Mouse (Mus musculus) lung, postnatal 0 days (tissue): ENCODE results near the gene Clca4a. TPM values are rescaled to one million over a fixed set of nuclear protein-coding genes. Genes with fewer than 3 reads are reported as not detected.
"Not testable (repeated sequence)": the region's sequence is repeated elsewhere in the genome, so short reads cannot be mapped to it uniquely, and the experiment has no call there.

Experiments used
- ATAC-seq: fragments of 200-750 bp; cut with Nextera tagmentation; 2 replicates; pipeline ENCODE4 v1.8.0; 2017; ENCODE audit warnings: moderate library complexity
- DNase-seq: peaks from one replicate; pipeline ENCODE4 v3.0.0-alpha.2; 2016; ENCODE audit warnings: low spot score
- H3K27ac ChIP-seq: fragments of 300-500 bp; sonication (generic); 2 replicates; pipeline ENCODE4 v1.5.1; 2014; ENCODE audit warnings: antibody characterized with exemption, mild to moderate bottlenecking, low read length, mixed read lengths
- H3K27me3 ChIP-seq: fragments of 300-500 bp; sonication (generic); replicated peaks from 2 replicates; pipeline ENCODE4 v1.6.1; 2014; ENCODE audit warnings: low read length, mixed read lengths; ENCODE audit not compliant: insufficient read depth
- H3K36me3 ChIP-seq: fragments of 300-500 bp; sonication (generic); 2 replicates; pipeline ENCODE4 v1.6.1; 2014; ENCODE audit warnings: low read length, mixed read lengths; ENCODE audit not compliant: insufficient read depth
- H3K4me1 ChIP-seq: fragments of 300-500 bp; sonication (generic); 2 replicates; pipeline ENCODE4 v1.6.1; 2014; ENCODE audit warnings: antibody characterized with exemption, low read depth, low read length, mixed read lengths; ENCODE audit not compliant: insufficient read depth
- H3K4me2 ChIP-seq: fragments of 300-500 bp; sonication (generic); replicated peaks from 2 replicates; pipeline ENCODE4 v1.6.1; 2014; ENCODE audit warnings: low read depth, mild to moderate bottlenecking, low read length, moderate library complexity, mixed read lengths
- H3K4me3 ChIP-seq: fragments of 300-500 bp; sonication (generic); 2 replicates; pipeline ENCODE4 v1.5.1; 2014; ENCODE audit warnings: low read depth, low read length
- H3K9ac ChIP-seq: fragments of 300-500 bp; sonication (generic); replicated peaks from 2 replicates; pipeline ENCODE4 v1.6.1; 2014; ENCODE audit warnings: low read depth, mild to moderate bottlenecking
- H3K9me3 ChIP-seq: fragments of 300-500 bp; sonication (generic); 2 replicates; pipeline ENCODE4 v1.6.1; 2016; ENCODE audit warnings: low read length, mixed read lengths
- CTCF ChIP-seq: IDR thresholded peaks from 2 replicates; pipeline ENCODE4 v1.5.1; 2016; ENCODE audit warnings: antibody characterized with exemption, mild to moderate bottlenecking
- EP300 ChIP-seq: IDR thresholded peaks from 2 replicates; pipeline ENCODE4 v1.6.1; 2016; ENCODE audit warnings: antibody characterized with exemption, mild to moderate bottlenecking, control low read depth
- WGBS: fragments of 180-500 bp; shearing (Covaris S2); extraction: QIAGEN DNeasy Blood & Tissue Kit; methylation state at CpG from one replicate; pipeline ENCODE4 v1.1.7; 2014; 5-methylcytosine and 5-hydroxymethylcytosine counted together
- polyA plus RNA-seq: library from polyadenylated mRNA; unstranded; fragments of >200 nt; fragmentation: Nextera tagmentation; extraction: Ambion mirVana; gene quantifications from 2 replicates; pipeline ENCODE4 v1.2.1, GENCODE M21; 2015

The Clca4a gene
- polyA plus RNA-seq, 1 experiment from 2014 or later: not detected

- ATAC-seq (no peak), DNase-seq (no peak)
- Histone ChIP-seq H3K27ac (no peak overlapping the region), H3K36me3 (no peaks in the 10 kb centered on the region), H3K9me3 (no peaks in the 10 kb centered on the region), H3K4me2 (no peak overlapping the region), H3K9ac (no peak overlapping the region), H3K4me1 (no peaks in the 10 kb centered on the region), H3K27me3 (no peaks in the 10 kb centered on the region), H3K4me3 (no peak overlapping the region)
- WGBS: 82% methylated on average over 6 of the region's 6 CpGs
- TF ChIP-seq CTCF (no peak), EP300 (no peak)
Measured at GRCm38 (mm10) chr3:144980551-144980950, 5.7 kb upstream of the Clca4a start.

GRCm38 (mm10) chr3:144977631-144978030 lies 2.8 kb upstream of the Clca4a start:
- no peak for TF ChIP-seq EP300
- DNase-seq (no peak), ATAC-seq (no peak)
- Histone ChIP-seq H3K27me3 (no peaks in the 10 kb centered on the region), H3K9ac (no peak overlapping the region), H3K4me1 (no peaks in the 10 kb centered on the region), H3K4me2 (no peak overlapping the region), H3K27ac (no peak overlapping the region), H3K4me3 (no peak overlapping the region), H3K36me3 (no peaks in the 10 kb centered on the region), H3K9me3 (no peaks in the 10 kb centered on the region)
- 37% methylated on average over 4 of the region's 4 CpGs for WGBS

GRCm38 (mm10) chr3:144976091-144976490 lies 1.2 kb upstream of the Clca4a start:
- H3K27ac ChIP-seq: no peak overlapping the region
- H3K9ac ChIP-seq: no peak overlapping the region
- ATAC-seq (no peak), DNase-seq (no peak)
- H3K9me3 ChIP-seq: no peaks in the 10 kb centered on the region
- WGBS: 59% methylated on average over 1 of the region's 1 CpGs
- H3K4me1 ChIP-seq: no peaks in the 10 kb centered on the region
- no peak for TF ChIP-seq CTCF
- no peak for TF ChIP-seq EP300
- no peak overlapping the region for H3K4me3 ChIP-seq
- no peaks in the 10 kb centered on the region for H3K27me3 ChIP-seq
- H3K4me2 ChIP-seq: no peak overlapping the region
- H3K36me3 ChIP-seq: no peaks in the 10 kb centered on the region

GRCm38 (mm10) chr3:144971553-144972270 lies 3.1 kb downstream of the Clca4a start:
- Histone ChIP-seq H3K4me3 (no peak overlapping the region), H3K4me2 (no peak overlapping the region), H3K9ac (no peak overlapping the region), H3K4me1 (no peaks in the 10 kb centered on the region), H3K27ac (no peak overlapping the region), H3K9me3 (no peaks in the 10 kb centered on the region), H3K27me3 (no peaks in the 10 kb centered on the region), H3K36me3 (no peaks in the 10 kb centered on the region)
- DNase-seq (no peak), ATAC-seq (no peak)
- TF ChIP-seq CTCF (no peak), EP300 (no peak)
- WGBS: 75% methylated on average over 9 of the region's 9 CpGs

GRCm38 (mm10) chr3:144969755-144970154 lies 5.1 kb downstream of the Clca4a start:
- 71% methylated on average over 1 of the region's 1 CpGs for WGBS
- Histone ChIP-seq H3K9me3 (no peaks in the 10 kb centered on the region), H3K36me3 (no peaks in the 10 kb centered on the region), H3K4me1 (no peaks in the 10 kb centered on the region), H3K9ac (no peak overlapping the region), H3K27ac (no peak overlapping the region), H3K4me2 (no peak overlapping the region), H3K27me3 (no peaks in the 10 kb centered on the region), H3K4me3 (no peak overlapping the region)
- TF ChIP-seq CTCF (no peak), EP300 (no peak)
- ATAC-seq: no peak
- DNase-seq: no peak

GRCm38 (mm10) chr3:144966074-144966473 lies 8.8 kb downstream of the Clca4a start:
- Histone ChIP-seq H3K36me3 (no peaks in the 10 kb centered on the region), H3K4me1 (no peaks in the 10 kb centered on the region), H3K27ac (no peak overlapping the region), H3K9me3 (no peaks in the 10 kb centered on the region), H3K4me3 (no peak overlapping the region), H3K4me2 (no peak overlapping the region), H3K9ac (no peak overlapping the region), H3K27me3 (no peaks in the 10 kb centered on the region)
- TF ChIP-seq CTCF (no peak), EP300 (no peak)
- ATAC-seq (no peak), DNase-seq (no peak)
- 46% methylated on average over 4 of the region's 4 CpGs for WGBS

GRCm38 (mm10) chr3:144950829-144951228 lies 24.0 kb downstream of the Clca4a start:
- no peak for DNase-seq
- TF ChIP-seq EP300: no peak
- ATAC-seq: no peak
- H3K27ac ChIP-seq: no peak overlapping the region
- WGBS: 58% methylated on average over 4 of the region's 4 CpGs
- H3K36me3 ChIP-seq: no peaks in the 10 kb centered on the region
- H3K4me2 ChIP-seq: no peak overlapping the region
- H3K4me3 ChIP-seq: no peak overlapping the region
- H3K9me3 ChIP-seq: no peaks in the 10 kb centered on the region
- no peaks in the 10 kb centered on the region for H3K4me1 ChIP-seq
- H3K9ac ChIP-seq: no peak overlapping the region
- no peaks in the 10 kb centered on the region for H3K27me3 ChIP-seq

GRCm38 (mm10) chr3:144947376-144947775 lies 27.5 kb downstream of the Clca4a start:
- H3K4me1 ChIP-seq, H3K36me3 ChIP-seq, H3K9me3 ChIP-seq, H3K4me2 ChIP-seq, H3K4me3 ChIP-seq, ATAC-seq, H3K27me3 ChIP-seq, DNase-seq, H3K27ac ChIP-seq, H3K9ac ChIP-seq: not testable (repeated sequence)
- 32% methylated on average over 5 of the region's 5 CpGs for WGBS

GRCm38 (mm10) chr3:144933625-144934024 lies 41.2 kb downstream of the Clca4a start:
- not testable (repeated sequence) for H3K27me3 ChIP-seq, ATAC-seq, H3K9me3 ChIP-seq, H3K9ac ChIP-seq, H3K4me2 ChIP-seq, H3K36me3 ChIP-seq, DNase-seq, H3K27ac ChIP-seq, H3K4me1 ChIP-seq, H3K4me3 ChIP-seq
